Mouse (Mus musculus): ENCODE data around the gene Ddt.
"Not testable (repeated sequence)": the region's sequence is repeated elsewhere in the genome, so short reads cannot be mapped to it uniquely, and the experiment has no call there.

The Ddt gene

DNA sequence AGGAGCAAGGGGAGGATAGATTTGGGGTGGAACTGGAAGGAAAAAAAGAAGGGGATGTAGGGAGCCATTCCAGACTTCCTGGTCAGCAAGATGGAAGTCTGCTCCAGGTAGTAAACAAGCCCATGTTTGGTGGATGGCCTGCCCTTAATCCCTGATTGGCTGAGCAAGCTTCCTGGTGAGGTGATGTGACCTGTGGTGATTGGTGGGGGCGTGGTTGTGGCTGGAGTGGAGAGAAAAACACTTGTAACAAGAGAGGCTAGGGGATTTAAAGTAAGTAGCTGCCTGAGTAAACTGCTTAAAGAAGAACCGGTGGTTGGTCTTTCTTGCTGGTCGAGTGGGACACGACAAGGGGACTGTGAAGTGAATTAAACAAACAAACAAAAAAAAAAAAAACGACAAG, 5.5 kb downstream of the Ddt start:
- not testable (repeated sequence) for DNase-seq

DNA sequence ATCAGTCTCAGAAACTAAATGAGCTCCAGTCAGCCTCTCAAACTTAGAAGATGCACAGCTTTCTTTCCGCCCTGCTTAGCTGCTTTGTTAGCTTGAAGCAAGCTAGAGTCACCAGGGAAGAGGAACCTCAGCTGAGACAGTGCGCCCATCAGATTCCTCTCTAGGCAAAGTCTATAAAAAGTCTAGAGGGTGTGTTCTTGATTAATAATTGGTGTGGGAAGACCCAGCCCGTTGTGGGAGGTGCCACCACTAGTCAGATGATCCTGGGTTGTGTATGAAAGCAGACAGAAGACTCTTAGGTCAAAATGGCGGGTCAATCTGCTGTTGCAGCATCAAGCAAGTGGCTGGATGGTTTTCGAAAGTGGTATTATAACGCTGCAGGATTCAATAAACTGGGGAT, 6.4 kb downstream of the Ddt start:
- no peak for DNase-seq

DNA sequence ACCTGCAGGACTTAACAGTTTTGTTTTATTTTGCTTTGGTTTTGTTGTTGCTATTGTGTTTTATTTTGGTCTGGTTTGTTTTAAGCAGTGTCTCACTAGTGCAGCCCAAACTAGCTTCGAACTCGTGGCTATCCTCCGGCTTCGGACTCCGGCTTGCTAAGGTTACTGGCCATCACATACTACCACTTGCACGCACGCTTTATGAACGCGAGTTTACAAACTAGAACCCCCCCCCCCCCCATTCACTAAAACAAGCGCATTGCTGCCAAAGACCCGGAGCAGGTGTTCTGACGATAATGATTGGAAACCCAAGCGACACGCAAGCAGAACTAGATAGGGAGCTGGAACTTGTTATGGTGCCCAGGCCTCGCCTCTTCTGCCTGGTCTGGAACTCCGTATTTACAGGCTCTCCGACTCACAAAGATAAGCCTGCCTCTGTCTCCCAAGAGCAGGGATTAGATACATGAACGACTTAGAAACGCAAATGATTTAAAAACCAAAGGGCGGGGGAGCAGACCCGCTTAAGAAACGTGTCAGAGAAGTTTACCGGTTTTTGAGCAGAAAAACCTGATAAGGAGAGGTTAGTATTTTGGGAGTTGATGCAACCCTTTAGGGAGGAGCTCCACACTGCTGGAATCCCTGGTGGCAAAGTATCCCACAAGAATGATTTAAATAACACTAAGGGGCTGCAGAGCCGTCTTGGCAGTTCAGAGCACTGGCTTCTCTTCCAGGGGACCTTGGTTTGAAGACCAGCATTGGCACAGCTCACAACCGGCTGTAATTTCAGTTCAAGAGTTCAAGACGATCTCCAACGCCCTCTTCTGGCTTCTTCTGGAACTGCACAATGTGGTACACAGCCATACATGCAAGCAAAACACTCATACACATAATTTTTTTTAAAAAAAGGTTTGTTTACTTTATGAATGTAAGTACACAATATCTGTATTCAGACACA, 8.4 kb downstream of the Ddt start:
- no peak for DNase-seq

DNA sequence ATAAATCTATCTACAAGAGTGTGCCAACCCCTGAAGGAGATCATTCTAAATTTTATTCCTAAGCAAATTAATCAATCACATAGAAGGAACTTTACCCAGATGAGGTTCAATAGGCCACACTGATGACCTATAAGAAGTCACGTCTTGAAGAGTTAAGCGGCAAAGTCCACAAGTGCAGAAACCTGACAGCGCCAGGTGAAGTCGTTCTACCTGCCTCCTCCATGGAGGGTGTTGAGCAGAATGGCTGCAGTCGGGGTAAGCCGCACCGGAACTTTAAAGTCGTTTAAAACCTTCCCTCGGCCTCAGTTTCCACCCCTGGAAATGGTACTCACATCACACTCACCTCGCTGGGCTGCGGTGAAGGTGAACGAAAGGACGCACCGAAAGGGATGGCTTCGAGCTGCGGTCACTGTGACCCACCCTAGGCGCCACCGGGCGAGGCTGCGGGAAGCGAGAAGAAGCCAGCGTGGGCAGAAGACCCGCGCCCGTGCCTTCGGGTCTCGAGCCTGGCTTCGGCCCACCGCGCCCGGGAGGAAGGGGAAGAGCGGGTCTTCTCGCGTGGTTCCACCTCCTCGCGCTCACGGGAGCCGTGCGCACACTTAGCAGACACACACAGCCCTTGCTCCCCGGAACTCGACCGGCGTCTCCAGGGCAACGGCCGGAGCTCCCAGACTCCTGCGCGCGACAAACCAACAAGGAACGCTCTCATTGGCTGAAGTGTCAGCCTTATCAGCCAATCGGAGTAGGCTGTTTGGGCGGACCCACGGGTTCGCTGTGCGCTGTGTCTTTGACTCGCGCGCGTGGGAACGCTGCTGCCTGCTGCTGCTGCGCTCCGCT, 9.3 kb downstream of the Ddt start, which contains the start of gene Cabin1:
TSS of gene Cabin1 (minus strand) at position 660 of the 837 bp plus-strand sequence.
- DNase-seq, result peak; percentile 98

DNA sequence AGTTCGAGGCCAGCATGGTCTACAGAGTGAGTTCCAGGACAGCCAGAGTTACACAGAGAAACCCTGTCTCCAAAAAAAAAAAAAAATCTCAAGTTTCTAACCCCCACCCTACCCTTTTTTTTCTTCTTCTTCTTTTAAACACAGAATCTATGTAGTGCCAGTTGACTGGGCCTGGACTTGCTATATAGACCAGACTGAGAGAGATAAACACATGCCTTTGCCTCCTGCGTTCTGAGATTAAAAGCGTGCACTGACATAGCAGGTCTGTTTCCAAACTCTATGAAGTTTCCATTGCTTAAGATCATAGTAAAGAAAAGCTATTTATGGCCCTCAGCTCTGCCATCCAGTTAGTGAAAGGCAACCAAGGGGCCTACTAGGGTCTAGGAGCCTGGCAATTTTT, 10.8 kb downstream of the Ddt start:
- no peak for DNase-seq

DNA sequence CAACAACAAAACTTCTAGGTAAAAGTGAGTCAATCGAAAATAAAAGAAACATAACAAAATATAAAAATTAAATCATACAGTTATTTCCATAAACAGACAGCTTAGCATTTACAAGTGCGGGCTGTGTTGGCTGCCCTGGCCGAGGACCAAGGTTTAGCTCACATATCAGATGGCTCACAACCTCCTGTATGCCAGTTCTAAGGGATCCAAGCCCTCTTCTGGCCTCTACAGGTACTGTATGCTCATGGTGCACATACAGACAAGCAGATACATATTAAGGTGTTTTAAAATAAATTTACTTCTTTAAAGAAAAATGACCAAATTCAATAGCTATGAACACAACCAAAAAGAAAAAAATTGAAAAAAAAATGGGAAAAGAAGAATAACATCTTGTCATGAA, 12.9 kb downstream of the Ddt start:
- DNase-seq, result no peak

DNA sequence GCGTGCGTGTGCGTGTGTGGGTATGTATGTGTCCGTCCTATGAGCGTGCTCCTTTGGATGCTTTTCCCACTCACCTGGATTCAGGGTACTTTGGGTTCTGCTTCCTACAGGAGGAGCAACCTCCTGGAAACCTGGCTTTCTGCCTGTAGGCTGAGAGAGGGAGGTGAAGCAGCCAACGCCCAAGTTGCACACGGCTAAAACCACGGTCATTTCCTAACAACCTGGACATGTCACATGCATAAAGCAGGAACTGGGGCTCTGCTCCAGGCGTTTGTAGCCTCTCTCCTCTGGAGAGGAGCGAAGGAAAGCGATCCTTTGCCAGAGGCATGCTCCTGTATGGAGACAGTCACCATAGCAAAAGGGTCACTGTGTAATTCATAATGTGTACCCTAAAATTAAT, 16.5 kb downstream of the Ddt start:
- no peak for DNase-seq

DNA sequence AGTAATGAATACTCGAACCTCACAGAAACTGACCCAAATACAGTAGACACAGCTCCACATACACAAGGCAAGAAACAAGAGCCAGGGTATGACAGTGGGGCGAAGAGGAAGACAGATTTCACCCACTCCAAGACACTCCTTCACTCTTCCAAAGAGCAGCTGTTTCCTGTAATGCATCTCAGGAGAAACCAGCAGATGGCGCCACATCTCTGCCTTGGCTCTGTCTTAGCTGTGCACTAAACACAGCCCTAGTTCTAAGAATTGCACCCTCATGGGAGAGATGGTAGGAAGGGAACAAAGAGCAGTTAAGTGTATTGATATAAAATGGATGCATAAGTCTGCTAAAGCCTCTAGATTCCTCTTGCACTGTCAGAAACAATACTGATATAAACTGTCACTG, 29.2 kb downstream of the Ddt start:
- DNase-seq, result peak; percentile 87

DNA sequence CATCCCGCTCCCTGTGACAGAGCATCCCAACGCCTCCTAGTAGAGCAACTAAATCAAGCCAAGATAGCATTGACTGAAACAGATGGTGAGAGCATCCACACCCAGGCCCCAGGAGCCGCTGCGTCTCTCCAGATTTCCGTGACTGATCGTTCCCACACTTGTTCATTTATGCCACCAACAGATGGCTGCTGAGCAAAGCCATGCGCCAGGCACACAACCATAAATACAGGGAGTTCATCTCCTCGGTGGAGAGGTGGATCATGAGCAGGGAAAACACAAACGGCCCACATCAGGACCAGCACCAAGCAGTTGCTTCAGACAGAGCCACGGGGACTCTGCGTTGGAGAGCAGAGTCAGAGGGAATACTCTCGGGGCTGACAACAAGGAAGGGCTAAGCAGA, 29.8 kb downstream of the Ddt start:
- DNase-seq, result peak; percentile 86

DNA sequence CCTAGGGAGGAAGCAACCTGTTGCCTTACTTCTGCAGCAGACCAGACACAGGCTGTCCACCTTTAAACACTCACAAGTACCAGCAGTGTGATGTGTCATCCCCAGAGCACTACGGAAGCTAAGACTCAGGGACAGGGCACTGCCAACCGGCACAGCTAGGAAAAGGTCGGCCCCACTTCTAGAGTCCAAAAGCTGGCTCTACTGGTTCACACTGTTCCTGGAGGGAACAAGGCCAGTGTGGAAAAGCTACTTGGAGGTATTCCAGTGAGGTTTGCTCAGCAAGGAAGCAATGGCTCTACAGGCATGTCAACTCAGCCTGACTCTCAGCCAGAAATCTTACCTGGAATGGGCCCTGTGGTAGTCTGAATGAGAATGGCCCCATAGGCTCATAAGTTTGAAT, 32.3 kb downstream of the Ddt start:
- no peak for DNase-seq

DNA sequence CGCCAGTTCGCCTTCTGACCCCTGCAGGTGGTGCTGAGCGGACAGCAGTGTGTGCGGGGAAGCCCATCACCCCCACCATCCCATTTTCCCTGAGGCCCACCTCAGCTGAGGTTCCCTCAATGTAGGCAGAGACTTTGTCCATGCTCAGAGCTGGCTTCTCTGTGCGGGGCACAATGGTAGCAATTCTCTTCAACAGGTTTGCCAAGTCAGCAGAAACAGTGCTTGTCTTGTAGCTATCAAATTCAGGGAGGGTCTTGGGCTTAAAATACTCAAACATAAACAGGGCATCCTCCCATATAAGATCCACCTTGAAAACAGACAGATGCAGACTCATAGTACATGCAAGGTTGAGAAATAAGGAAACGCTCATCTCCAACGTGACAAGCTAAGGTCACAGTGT, 47.8 kb downstream of the Ddt start:
- no peak for DNase-seq

All from right cerebral cortex, adult 18-20 months (tissue).